Mouse (Mus musculus) layer of hippocampus, postnatal 14 days (tissue): ENCODE data around the gene Tspan14. TPM values are rescaled to one million over a fixed set of nuclear protein-coding genes. Genes with fewer than 3 reads are reported as not detected.
A peak's percentile ranks its signal among the peaks of the same experiment; 100 is the strongest.

Experiments used
- DNase-seq, 2 experiments: peaks; one replicate each; pipeline ENCODE4 v3.0.0; 2021 to 2022; ENCODE audit warnings: low spot score in 2 of 2, mixed read lengths in 1 of 2
- total RNA-seq, 2 experiments: library from RNA; stranded (reverse); gene quantifications; 2 replicates each; pipeline ENCODE4 v1.2.3; 2021

The Tspan14 gene
- total RNA-seq, 2 experiments from 2014 or later, result 34.5 to 35.5 TPM

DNA sequence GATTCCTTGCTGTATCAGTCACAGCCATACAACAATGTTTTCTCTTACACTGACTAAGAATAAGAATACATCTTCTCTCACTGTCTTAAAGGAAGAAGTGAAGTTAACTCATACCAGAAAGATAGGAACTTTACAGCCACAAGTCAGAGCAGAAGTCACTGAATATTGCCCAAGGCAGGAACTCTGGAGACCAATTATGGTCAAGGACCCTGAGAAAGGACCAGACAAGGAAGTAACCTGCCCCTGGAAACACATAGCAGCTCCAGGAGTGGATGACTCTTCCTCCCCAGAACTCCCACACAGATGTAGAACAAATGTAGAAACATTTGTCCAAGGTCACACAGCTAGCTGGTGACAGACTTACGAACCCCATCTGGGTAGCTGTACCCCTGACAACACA, 45.4 kb downstream of the Tspan14 start:
- no peak for DNase-seq

DNA sequence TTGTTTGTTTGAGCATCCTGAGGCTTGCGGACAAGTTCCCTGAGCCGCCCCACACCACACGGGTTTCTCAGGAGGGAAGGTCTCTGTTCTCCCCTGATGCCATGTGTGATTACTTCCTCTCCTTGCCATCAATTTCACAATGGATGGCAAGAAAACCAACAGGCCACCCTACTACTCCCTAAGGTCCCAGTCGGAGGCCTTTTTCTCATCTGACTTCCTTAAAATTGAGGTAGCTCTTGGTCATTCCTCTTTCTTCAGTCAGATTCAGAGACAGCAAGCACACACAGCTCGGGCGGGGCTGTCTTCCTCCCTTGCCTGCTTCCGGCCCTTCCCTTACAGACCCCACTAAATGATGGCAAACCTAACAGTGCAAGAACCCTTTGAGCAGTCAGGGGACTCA, 47.1 kb downstream of the Tspan14 start:
- DNase-seq, result no peak

DNA sequence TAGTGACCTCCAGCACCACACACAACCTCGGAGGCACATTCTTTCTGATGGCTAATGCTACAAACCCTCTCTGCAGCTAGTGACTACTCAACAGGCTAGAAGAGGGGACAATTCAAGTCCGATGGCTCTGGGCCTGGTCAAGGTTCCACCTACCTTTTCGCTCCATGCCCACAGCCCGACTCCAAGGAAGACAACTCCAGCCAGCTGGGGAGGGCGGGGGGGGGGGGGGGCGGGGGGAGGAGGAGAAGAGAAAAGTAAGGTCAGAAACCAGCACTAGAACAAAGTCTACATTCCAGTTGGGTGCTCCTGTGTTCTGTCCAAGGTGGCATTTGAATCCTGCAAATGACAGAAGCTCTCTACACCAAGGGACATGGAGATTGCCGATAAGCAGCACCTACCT, 48.1 kb downstream of the Tspan14 start:
- DNase-seq, result no peak

DNA sequence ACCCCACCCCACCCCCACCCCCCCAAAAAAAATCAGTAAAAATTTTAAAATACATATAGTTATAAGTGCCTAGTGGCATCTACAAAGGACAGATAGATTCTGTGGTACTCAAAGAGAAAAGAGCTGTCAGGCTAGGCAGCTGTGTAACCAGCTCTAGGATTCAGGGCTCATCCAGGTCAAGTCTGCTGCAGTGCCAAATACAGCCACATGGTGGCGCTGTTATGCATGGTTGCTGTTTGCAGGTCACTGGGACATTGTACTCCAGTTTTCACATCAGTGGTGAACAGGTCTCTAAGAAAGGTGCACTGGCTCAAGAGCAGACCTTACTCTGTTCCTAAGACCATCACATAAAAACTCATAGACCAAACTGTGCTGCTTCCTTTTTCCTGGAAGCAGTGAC, 49.0 kb downstream of the Tspan14 start:
- DNase-seq, result peak; percentile 90 to 91

DNA sequence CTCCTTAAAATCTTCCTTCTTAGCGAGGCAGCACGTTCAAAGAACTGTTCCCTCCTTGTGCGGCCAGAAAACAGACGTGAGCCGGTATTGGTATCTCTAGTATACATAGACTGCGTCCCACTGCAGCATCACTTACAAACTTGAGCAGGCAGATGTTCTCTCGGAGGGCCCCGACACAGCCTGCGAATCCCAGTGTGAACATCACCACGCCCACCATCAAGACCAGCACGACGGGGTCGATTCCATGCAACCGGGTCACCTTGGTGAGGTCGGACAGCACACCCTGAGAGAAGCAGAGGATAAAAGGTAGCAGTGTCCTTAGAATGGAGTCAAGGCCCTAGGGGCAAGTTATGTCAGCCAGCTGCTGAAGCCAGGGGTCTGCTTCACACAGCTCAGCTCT, 49.9 kb downstream of the Tspan14 start:
- no peak for DNase-seq

GRCm38 (mm10) chr14:40915838-40916237, 50.8 kb downstream of the Tspan14 start:
- DNase-seq, result no peak

DNA sequence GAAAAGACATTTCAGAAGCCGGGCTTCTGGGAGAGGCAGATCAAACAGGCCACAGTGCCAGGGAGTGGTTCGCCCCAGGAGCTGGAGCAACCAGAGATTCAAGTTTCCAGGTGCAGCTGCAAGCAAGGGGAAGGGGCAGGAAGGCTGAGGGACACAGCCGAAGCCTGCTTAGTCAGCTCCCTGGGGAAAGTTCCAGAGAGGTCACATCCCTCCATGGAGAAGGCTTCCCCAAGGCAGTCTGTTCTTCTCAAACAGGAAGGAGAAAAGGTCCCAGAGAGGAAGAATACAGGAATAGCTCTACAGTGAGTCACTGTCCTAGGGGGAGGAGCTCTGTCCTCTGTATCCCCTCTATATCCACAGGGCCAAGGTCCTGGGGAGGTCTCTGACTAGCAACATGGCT, 51.9 kb downstream of the Tspan14 start:
- no peak for DNase-seq

DNA sequence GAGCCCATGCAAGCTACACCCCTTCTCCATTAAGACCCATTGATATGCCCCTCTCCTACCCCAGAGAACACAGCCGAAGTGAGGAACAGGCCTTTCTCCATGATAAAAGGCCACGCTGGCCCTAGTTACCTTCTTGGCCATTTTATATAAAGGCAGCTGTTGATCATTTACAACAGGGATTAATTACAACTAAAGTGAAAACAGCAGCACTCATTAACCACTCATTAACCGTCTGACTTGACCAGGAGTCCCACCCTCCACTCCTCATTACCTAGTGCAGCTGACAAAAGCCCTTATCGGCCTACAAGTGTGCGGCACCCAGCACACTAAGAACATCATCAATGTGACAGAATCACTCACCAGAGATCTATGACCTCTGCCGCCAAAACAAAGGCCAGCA, 52.9 kb downstream of the Tspan14 start:
- DNase-seq, result no peak

DNA sequence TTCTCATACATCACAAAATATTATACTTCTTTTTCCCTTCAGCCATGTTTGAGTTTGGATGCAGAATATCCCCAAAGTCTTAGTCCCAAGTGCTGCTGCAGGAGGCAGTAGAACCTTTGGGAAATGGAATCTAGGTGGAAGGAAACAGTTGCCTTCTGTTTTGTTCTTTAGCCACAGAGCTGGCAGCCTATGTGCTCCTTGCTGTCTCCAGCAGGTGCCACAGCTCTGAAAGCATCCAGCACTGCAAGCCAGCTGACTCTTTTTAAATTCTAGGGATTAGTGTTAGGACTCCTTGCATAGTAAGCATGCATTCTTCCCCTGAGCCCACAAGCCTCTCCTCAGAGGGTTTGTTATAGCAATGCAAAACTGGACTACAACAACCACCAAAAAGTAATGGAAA, 55.1 kb downstream of the Tspan14 start:
- DNase-seq, result no peak

GRCm38 (mm10) chr14:40908763-40909162, 57.8 kb downstream of the Tspan14 start:
- no peak for DNase-seq

DNA sequence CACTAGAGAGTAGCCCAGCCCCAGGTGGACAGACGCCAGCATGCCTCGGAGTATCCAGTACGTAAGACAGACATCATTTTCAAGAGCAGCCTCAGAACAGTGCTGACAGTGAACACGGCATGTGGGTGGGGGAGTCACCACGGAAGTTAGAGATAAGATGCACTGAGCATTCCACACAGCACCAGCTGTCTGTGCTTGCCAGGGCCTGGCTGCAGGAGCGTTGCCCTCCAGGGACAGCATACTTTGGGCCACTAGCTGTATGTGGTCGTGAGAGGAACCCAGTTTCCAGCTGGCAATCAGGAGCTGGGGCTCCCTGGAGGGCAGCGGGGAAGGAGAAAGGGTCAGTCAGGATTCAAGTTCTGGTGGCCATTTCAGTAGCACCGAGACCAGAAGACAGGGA, 59.8 kb downstream of the Tspan14 start:
- DNase-seq, result no peak

- DNase-seq, result no peak
Measured at GRCm38 (mm10) chr14:40905813-40906212, 60.8 kb downstream of the Tspan14 start.

- DNase-seq, result no peak
Measured at GRCm38 (mm10) chr14:40902307-40903055, 64.1 kb downstream of the Tspan14 start.

GRCm38 (mm10) chr14:40900267-40900666, 66.3 kb downstream of the Tspan14 start:
- DNase-seq, result no peak

DNA sequence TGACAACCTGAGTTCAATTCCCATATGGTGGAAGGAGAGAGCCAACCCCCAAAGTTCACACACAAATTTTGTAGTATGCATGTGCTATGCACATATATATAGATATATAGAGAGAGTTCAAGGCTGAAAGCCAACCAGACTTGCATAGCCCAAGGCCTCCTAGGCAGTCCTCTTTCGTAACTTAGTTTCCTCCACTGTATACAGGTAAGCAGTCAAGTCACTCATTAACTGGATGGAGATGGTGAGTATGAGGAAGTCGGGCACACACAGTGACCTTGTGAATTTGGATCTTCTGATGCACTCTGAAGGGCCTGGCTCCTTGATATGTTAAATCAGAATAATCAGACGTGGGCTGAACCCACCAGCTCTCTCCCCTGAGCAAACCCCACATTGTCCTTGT, 68.7 kb downstream of the Tspan14 start:
- no peak for DNase-seq

DNA sequence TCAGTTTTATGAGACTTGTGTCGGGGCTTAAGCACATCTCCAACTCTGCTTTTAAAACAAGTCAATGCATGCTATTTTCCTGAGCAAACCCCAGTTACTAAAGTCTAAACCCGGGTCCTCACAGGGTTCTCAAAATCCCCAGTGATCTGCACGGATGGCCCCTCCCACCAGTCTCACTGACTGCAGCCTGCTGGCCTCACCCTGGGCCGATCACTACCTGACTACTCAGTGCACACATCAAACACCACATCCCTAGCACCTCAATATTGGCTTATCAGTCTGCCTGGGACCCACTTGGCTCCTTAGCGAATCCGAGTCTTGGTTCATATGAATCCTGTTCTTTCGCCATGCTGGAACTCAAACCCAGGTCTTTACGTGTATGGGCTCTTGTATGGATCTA, 70.9 kb downstream of the Tspan14 start:
- no peak for DNase-seq

DNA sequence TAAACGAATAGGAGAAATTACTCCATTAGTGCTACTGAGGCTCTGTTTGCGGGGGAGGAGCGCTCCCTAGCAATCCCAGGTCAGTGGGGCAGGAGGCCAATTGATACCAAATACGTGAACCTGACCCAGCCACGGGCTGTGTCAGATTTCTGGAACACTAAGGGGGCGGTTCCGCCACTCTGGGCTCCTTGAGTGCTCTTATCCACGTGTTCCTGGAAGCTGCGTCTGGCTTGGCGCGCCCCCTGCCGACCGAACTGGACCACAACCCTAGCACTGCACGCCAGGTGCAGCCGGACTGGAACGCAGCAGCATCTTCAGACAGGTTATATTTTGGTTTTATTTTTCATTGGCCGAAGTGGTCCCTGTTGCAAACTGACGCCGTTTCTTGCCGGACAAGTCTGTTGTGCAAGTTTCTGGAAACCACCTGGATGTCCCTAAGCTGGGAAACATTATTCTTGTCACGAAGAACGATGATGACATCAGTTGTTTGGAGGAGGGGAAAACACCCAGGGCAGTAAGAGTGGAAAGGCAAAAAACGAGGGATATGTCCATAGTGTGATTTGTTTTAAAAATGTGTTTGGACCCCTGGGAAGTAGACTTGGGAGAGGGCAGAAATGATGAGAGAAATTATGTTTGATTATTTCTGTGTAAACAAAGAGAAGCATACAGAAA, 71.9 kb downstream of the Tspan14 start:
- peak; percentile 76 to 82 for DNase-seq

- no peak for DNase-seq
Measured at GRCm38 (mm10) chr14:40893884-40894283, 72.7 kb downstream of the Tspan14 start.

DNA sequence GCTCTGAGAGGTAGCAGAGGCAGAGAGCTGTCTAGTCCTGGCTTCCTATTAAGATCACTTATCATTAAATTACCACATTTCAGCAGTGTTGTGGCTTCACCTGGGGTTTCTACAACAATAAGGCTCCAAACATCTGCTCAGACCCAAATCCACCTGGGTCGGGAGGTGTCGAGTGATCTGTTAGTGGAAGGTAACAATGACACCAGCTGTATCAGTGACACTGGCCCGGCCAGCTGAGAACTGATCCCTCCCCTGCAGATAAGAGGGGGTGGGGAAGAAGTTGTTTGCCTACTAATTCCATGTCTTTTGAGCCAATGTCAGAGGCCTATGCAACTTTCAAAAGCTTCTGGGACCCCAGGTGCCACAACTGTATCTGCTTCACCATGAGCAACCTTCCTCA, 73.4 kb downstream of the Tspan14 start, which contains the start of gene Sh2d4b:
Sh2d4b (minus strand) TSS at position 71 of the 400 bp plus-strand sequence.
- no peak for DNase-seq

GRCm38 (mm10) chr14:40892326-40892825, 74.2 kb downstream of the Tspan14 start:
- DNase-seq, result no peak

DNA sequence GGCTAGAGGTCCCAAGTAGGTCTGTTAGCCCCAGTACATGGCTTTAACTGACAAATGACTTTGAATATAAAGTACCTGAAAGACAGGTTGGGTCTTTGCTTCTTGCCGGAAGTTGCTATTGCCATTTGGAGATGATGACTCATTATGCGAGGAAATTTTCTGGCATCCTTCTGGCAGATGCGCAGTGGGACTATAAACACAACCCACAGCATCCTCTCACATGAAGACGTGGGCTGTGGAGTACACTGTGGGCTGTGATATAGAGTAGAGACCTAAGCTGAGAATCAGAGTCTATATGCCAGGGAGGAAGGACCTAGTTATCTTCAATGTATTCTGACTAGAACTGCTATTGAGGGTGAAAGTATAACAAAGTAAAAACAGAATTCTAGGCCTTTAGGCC, 75.1 kb downstream of the Tspan14 start:
- no peak for DNase-seq

DNA sequence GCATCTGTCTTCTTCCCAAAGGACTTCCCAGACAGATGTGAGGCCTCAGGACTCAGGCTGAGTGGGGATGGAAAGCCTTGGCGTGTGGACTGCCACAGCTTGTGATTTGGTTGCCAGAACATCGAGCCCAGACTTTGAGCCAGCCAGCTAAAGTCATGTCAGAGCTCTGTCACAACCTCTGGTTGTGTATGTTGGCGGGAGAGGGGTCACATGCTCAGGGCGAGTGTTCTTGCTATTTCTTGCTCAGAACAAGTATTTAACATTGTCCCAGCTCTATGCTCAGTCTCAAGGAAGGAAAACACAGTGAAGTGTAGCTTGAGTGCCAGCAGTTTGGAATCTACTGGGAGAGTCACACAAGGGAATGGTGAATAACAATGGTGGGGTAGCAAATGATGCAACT, 76.9 kb downstream of the Tspan14 start:
- no peak for DNase-seq

GRCm38 (mm10) chr14:40889181-40889580, 77.4 kb downstream of the Tspan14 start:
- DNase-seq, result no peak
